Mouse (Mus musculus) left cerebral cortex, adult 2 months (tissue): ENCODE measurements around the gene Brix1. TPM values are rescaled to one million over a fixed set of nuclear protein-coding genes. Genes with fewer than 3 reads are reported as not detected.
A peak's percentile ranks its signal among the peaks of the same experiment; 100 is the strongest.
"Not testable (repeated sequence)": the region's sequence is repeated elsewhere in the genome, so short reads cannot be mapped to it uniquely, and the experiment has no call there.

Source experiments
- DNase-seq, 2 experiments: peaks; one replicate each; pipeline ENCODE4 v3.0.0; 2021 to 2022; ENCODE audit warnings: low spot score in 2 of 2, mixed read lengths in 1 of 2; ENCODE audit errors: extremely low spot score in 1 of 2
- H3K27ac ChIP-seq: fragments of 200-600 bp; 2 replicates; pipeline ENCODE4 v1.8.1; 2022
- H3K4me3 ChIP-seq: fragments of 200-600 bp; 2 replicates; pipeline ENCODE4 v1.8.1; 2022
- CTCF ChIP-seq: fragments of 200-600 bp; IDR thresholded peaks from 2 replicates; pipeline ENCODE4 v1.8.1; 2022; ENCODE audit warnings: antibody characterized with exemption, mild to moderate bottlenecking, moderate library complexity
- intact Hi-C: fragments of 180-260 bp; cut with DNase I; formaldehyde crosslinking; loops from one replicate; pipeline ENCODE4 v1.15.1; 2025
- long read RNA-seq, 2 experiments: library from polyadenylated mRNA; stranded (forward); transcript quantifications; one replicate each; pipeline ENCODE4 v2.0.0; 2021; ENCODE audit warnings: borderline mapping rate in 2 of 2
- total RNA-seq, 2 experiments: library from RNA; stranded (reverse); gene quantifications; 2 replicates each; pipeline ENCODE4 v1.2.3; 2021

The Brix1 gene
- total RNA-seq: 10 to 100 TPM; 18.2 to 22.3 TPM
- long read RNA-seq, experiment 1, transcript Brix1-201 (10 exons, 2,664 nt): major isoform, 46 of 47 reads
- long read RNA-seq, experiment 1, partial matches to known transcripts: 0 of 47 reads
- long read RNA-seq, experiment 1, other reads (novel, unspliced or antisense): 1 of 47 reads
- long read RNA-seq, experiment 2, transcript Brix1-201 (10 exons, 2,664 nt): major isoform, 32 of 33 reads
- long read RNA-seq, experiment 2, partial matches to known transcripts: 1 of 33 reads
- long read RNA-seq, experiment 2, other reads (novel, unspliced or antisense): 0 of 33 reads

GRCm38 (mm10) chr15:10485484-10486364, at the start of gene Brix1, which contains the start of gene Rad1:
Gene Brix1 (minus strand): TSS chr15:10485947.
Gene Rad1 (plus strand): TSS chr15:10486018.
- DNase-seq: peak; percentile 92 to 96
- H3K4me3 ChIP-seq: peak within 1 kb of the TSS; percentile 72
- TF ChIP-seq CTCF: no peak; the same call in 1 of the 2 replicates
- peak within 1 kb of the TSS; percentile 84 for H3K27ac ChIP-seq
- intact Hi-C loops: loop anchor here (1.0 to 5.0 kb wide), 3 partner anchors 15 to 1343 kb away; partner anchors contain the start of genes Amacr, Dnajc21 and Lmbrd2

DNA sequence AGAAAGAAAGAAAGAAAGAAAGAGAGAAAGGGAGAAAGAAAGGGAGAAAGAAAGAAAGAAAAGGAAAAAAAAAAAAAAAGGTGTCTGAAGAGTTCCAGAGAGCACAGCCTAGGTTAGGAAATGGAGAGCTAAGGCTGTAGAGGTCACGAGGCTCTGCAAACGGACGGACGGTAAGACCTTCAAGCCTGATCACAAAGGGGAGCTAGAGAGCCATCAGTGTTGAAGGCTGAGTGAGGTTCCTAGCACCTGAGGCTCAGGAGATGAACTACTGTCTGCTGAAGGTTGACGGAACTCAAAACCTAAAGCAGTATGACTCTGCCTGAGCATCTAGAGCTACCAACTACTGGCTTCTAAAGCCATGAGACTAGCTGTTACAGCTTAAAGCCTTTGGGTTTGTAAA, 48.8 kb upstream of the Brix1 start:
- no peak overlapping the region for H3K4me3 ChIP-seq
- TF ChIP-seq CTCF: no peak
- DNase-seq: no peak
- intact Hi-C loops: no loop called here
- H3K27ac ChIP-seq: no peak overlapping the region

DNA sequence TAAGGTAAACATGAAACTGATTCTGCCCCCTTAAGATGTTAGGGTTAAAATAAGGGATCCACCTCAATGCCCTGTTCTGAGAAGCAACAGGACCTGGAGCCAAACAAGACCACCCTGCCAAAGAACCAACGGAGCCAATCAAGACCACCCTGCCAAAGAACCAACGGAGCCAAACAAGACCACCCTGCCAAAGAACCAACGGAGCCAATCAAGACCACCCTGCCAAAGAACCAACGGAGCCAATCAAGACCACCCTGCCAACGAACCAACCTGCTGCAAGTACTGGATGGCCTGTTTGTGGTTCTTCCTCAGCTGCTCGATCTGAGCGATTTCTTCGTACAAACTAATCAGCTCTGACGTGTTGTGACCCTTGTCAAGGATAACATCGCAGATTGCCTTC, 47.6 kb upstream of the Brix1 start:
- H3K27ac ChIP-seq, intact Hi-C loops, DNase-seq, H3K4me3 ChIP-seq: not testable (repeated sequence)

- intact Hi-C loops: no loop called here
- H3K27ac ChIP-seq: no peak overlapping the region
- TF ChIP-seq CTCF: no peak
- H3K4me3 ChIP-seq: no peak overlapping the region
- DNase-seq: no peak
Observed at GRCm38 (mm10) chr15:10531352-10531751, 45.6 kb upstream of the Brix1 start.

GRCm38 (mm10) chr15:10525896-10526295, 40.1 kb upstream of the Brix1 start:
- intact Hi-C loops: no loop called here
- H3K27ac ChIP-seq: no peak overlapping the region
- no peak for DNase-seq
- H3K4me3 ChIP-seq: no peak overlapping the region
- no peak for TF ChIP-seq CTCF

DNA sequence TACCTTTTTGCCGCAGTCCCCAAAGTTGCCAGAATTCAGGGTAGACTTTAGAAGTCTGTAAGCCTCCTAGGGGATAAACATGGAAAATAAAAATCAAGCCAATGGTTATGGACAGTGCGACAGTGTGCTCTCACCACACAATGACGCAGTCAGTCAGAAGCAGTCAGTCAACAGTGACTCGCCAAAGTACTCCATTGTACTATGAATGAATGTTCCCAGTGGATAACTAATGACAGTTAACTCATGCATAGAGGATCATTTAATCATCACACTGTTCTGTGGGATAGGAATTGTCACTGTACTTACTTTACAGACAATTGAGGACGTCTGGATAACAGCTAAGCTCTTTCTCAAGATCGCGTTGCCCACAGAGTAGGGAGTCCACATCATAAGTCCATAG, 29.4 kb upstream of the Brix1 start:
- Histone ChIP-seq H3K27ac (no peak overlapping the region), H3K4me3 (no peak overlapping the region)
- DNase-seq: no peak
- intact Hi-C loops: no loop called here
- TF ChIP-seq CTCF: no peak

DNA sequence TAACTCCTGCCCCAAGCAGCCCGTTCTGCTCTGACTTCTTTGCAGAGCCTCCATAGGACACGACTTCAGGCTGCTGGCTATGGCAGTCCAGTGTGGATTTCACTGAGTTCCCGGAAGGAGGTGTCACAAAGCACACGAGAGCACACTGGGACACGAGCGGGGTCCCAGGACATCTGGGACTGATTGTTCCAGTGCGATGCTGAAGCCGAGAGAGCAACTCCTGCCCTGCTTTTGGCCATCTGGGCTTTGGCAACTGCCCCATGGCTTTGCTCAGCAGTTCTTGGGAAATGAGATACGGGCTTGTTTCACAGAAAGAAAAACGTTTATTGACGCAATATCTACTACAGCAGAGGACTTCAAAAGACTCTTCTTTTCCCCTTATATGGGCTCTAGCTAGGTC, 20.4 kb upstream of the Brix1 start:
- H3K4me3 ChIP-seq: no peak overlapping the region
- no peak overlapping the region for H3K27ac ChIP-seq
- no peak for DNase-seq
- intact Hi-C loops: no loop called here
- no peak for TF ChIP-seq CTCF

DNA sequence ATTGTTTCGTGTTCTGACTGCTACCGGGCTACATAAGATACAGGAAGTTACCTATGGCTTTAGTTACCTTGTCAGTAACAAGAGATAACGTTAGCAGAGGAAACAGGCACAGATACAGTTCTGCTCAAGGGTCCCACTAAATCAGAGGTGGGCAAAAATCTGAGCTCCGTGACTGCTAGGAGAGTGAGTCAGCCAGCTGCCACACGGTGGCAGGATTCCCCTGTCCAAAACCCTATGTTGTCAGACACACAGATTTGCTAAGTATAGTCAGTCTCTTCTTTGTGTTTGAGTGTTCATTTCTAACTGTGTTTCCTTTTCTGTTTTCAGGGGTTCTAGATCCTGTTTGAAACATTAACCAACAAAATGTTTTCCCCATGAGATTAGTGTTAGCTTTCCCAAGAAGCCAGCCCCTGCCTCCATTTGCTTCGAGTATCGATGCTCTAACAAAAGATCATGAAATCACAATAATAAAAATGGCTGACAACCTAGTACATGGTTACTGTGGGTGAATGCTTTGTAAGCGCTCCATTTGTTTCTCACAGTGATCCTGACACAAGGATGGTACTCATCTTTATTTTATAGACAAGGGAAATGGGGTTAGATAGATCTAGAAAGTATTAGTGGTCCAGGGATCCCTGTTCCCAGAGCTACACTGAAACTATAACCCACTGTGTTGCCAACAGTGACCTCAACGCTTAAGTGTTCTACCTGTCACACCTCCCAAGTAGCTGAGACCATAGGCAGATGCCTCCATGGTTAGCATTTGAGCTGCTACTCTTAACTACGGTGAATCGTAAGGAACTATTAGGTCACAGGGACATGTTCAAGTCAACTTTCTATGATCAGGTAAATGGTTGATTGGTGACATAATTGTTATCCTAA, 15.3 kb upstream of the Brix1 start:
- TF ChIP-seq CTCF: peak; percentile 88
- intact Hi-C loops: loop anchor here (1.0 to 5.0 kb wide), 3 partner anchors 372 to 481 kb away; partner anchors contain the start of gene Amacr
- no peak overlapping the region for H3K27ac ChIP-seq
- peak; percentile 44 to 57 for DNase-seq
- no peak overlapping the region for H3K4me3 ChIP-seq

DNA sequence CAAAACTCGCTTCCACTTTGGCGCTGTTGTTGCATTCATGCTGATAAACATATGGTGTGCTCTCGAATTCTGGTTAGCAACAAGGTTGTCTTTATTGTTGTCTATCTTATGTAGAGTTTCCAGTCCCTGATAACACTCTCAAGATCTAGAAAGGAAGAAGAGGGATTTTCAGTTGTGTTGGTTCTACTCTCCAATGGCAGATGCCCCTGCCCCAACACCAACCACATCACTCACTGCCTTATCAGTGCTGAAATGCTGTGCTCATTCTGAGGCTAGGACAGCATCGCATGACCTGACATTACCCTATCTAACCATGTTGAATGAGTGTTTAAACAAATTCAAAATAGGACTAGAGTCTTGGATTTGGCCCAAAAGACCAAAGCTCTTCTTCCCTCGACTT, 14.3 kb upstream of the Brix1 start:
- intact Hi-C loops: loop anchor here (2.0 to 5.0 kb wide), 2 partner anchors 373 to 482 kb away; partner anchors contain the start of gene Amacr
- H3K4me3 ChIP-seq: no peak overlapping the region
- no peak overlapping the region for H3K27ac ChIP-seq
- no peak for DNase-seq
- no peak for TF ChIP-seq CTCF

DNA sequence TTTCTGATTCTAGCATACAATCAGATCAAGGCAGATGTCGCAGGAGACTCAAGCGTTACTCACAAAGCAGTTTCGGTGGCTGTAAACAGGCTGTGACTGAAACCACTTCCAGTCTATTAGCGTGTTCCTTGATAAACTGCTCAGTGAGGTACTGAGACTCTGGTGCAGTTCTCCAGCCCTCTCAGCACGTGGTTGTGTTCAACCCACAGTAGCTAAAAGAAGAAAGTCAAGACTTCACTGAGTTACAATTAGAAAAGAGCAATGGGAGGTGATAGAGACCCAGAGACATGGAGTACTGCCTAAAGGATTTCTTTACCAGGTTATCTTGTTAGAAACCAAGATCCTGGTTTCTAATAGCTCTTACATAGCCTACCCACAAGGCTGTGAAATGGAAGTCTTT, 13.8 kb upstream of the Brix1 start:
- Histone ChIP-seq H3K27ac (no peak overlapping the region), H3K4me3 (no peak overlapping the region)
- no peak for DNase-seq
- intact Hi-C loops: loop anchor here (10.0 kb wide), 1 partner anchor 885 kb away; no protein-coding TSS in a partner anchor
- TF ChIP-seq CTCF: no peak

DNA sequence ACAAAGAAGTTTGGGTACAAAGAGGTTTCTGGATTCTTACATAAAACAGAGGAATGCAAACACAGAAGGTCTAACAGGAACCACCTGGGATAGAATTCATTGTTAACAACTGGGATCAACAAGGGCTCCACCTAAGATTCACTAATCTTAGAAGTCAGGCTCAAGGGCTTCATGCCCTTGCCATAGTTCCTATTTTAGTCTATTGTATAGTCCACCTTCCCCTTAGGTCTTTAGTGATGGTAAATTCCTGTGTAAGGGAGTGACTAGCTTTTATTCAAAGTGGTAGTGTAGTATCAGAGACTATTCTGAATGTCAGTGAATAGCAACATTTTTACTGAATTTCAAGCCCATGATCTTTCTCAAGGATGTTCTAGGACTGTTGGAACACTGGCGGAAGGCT, 10.9 kb upstream of the Brix1 start:
- H3K27ac ChIP-seq, DNase-seq, H3K4me3 ChIP-seq: not testable (repeated sequence)
- intact Hi-C loops: loop anchor here (10.0 kb wide), 1 partner anchor 888 kb away; no protein-coding TSS in a partner anchor
